Mouse (Mus musculus) gastrocnemius, postnatal 4 days (tissue): ENCODE results near the gene Rae1. TPM values are rescaled to one million over a fixed set of nuclear protein-coding genes. Genes with fewer than 3 reads are reported as not detected.

ENCODE experiments used
- DNase-seq, 2 experiments: peaks; one replicate each; pipeline ENCODE4 v3.0.0; 2021 to 2022; ENCODE audit warnings: low spot score in 2 of 2, mixed read lengths in 2 of 2
- long read RNA-seq, 2 experiments: library from polyadenylated mRNA; stranded (forward); transcript quantifications; one replicate each; pipeline ENCODE4 v2.0.0; 2021
- total RNA-seq, 2 experiments: library from RNA; stranded (reverse); gene quantifications; 2 replicates each; pipeline ENCODE4 v1.2.3; 2021

Gene Rae1
- 10 to 100 TPM; 41.8 to 44.4 TPM for total RNA-seq
- long read RNA-seq, experiment 1, transcript Rae1-201 (12 exons, 1,742 nt): major isoform, 100 of 123 reads
- long read RNA-seq, experiment 1, partial matches to known transcripts: 7 of 123 reads
- long read RNA-seq, experiment 1, other reads (novel, unspliced or antisense): 16 of 123 reads
- long read RNA-seq, experiment 2, transcript Rae1-201 (12 exons, 1,742 nt): major isoform, 96 of 112 reads
- long read RNA-seq, experiment 2, partial matches to known transcripts: 2 of 112 reads
- long read RNA-seq, experiment 2, other reads (novel, unspliced or antisense): 14 of 112 reads

- DNase-seq: peak; percentile 99
Observed at GRCm38 (mm10) chr2:172999630-173000284, at the start of gene Rae1. Rae1 (plus strand) TSS chr2:173000117.

- DNase-seq: no peak
Observed at GRCm38 (mm10) chr2:172950119-172950676, 49.7 kb upstream of the Rae1 start.

GRCm38 (mm10) chr2:172950722-172951121 is 49.2 kb upstream of the Rae1 start:
- DNase-seq: no peak

- DNase-seq: no peak
Observed at GRCm38 (mm10) chr2:172951976-172952375, 47.9 kb upstream of the Rae1 start.

- DNase-seq: no peak
Observed at GRCm38 (mm10) chr2:172958579-172958978, 41.3 kb upstream of the Rae1 start.

- DNase-seq: no peak
Observed at GRCm38 (mm10) chr2:172959006-172959768, 40.7 kb upstream of the Rae1 start.

GRCm38 (mm10) chr2:172960350-172960749 is 39.6 kb upstream of the Rae1 start:
- no peak for DNase-seq

GRCm38 (mm10) chr2:172961211-172961610 is 38.7 kb upstream of the Rae1 start:
- DNase-seq: no peak

GRCm38 (mm10) chr2:172965249-172965648 is 34.7 kb upstream of the Rae1 start:
- DNase-seq: no peak

- DNase-seq: no peak
Observed at GRCm38 (mm10) chr2:172966480-172966879, 33.4 kb upstream of the Rae1 start.

GRCm38 (mm10) chr2:172971865-172972264 is 28.1 kb upstream of the Rae1 start:
- no peak for DNase-seq

GRCm38 (mm10) chr2:172973806-172974565 is 25.9 kb upstream of the Rae1 start:
- peak in 1 of 2 experiments; percentile 39 for DNase-seq

GRCm38 (mm10) chr2:172974701-172975100 is 25.2 kb upstream of the Rae1 start:
- DNase-seq: no peak

- no peak for DNase-seq
Observed at GRCm38 (mm10) chr2:172975159-172975558, 24.8 kb upstream of the Rae1 start.

- no peak for DNase-seq
Observed at GRCm38 (mm10) chr2:172976661-172977238, 23.2 kb upstream of the Rae1 start.

- no peak for DNase-seq
Observed at GRCm38 (mm10) chr2:172977409-172978130, 22.3 kb upstream of the Rae1 start, which contains the start of gene Spo11. Spo11 (plus strand) TSS chr2:172977700.

- no peak for DNase-seq
Observed at GRCm38 (mm10) chr2:172978131-172978633, 21.7 kb upstream of the Rae1 start.

GRCm38 (mm10) chr2:172979666-172980345 is 20.1 kb upstream of the Rae1 start:
- no peak for DNase-seq
